Mouse (Mus musculus): ENCODE results near the gene Guca2b. TPM values are rescaled to one million over a fixed set of nuclear protein-coding genes. Genes with fewer than 3 reads are reported as not detected.

Guca2b gene
- polyA plus RNA-seq, 1 experiment = 2,057 TPM

- 88% methylated on average over 4 of the region's 4 CpGs for WGBS
- no peak for TF ChIP-seq CTCF (IDR thresholded peaks at IDR 0.05; ENCODE audit: extremely low read depth, insufficient read length, insufficient replicate concordance, low read depth, low read length)
- no peak for TF ChIP-seq POLR2A (IDR thresholded peaks at IDR 0.05; ENCODE audit: low read depth, low read length)
- Histone ChIP-seq H3K27ac (ENCODE audit: insufficient read depth, low read depth, low read length) (no peak overlapping the region), H3K36me3 (ENCODE audit: control insufficient read depth, insufficient read depth, low read length) (peaks cover 34% of the 10 kb centered on the region), H3K27me3 (ENCODE audit: control insufficient read depth, insufficient read depth, low read length) (no peaks in the 10 kb centered on the region), H3K4me1 (ENCODE audit: control insufficient read depth, insufficient read depth, insufficient read length, low read length) (peaks cover 12% of the 10 kb centered on the region; the same call in 1 of the 2 replicates), H3K4me3 (ENCODE audit: low read depth, low read length) (no peak overlapping the region)
These were observed 31.4 kb downstream of the Guca2b start for GRCm38 (mm10) chr4:119627317-119627716.

DNA sequence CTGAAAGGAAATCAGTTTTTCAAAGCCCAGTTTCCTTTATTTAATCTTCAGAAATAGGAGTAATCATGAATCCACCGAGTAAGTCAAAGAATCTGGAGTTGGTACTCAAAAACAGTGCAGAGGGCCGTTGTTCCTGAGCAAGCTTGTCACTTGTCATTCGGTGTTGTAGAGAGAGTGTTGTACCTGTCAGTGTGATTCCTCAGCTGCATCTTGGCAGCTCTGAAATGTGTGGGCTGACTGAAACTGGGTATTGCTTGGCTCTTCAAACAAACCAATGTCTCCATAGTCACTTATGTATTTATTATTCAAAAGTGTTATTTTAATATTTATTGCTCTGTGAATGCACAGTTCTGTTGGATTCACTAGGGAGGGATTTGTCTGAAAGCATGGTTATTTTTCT is 31.9 kb downstream of the Guca2b start:
- Histone ChIP-seq H3K4me1 (ENCODE audit: control insufficient read depth, insufficient read depth, insufficient read length, low read length) (peaks cover 9% of the 10 kb centered on the region; the same call in 1 of the 2 replicates), H3K4me3 (ENCODE audit: low read depth, low read length) (no peak overlapping the region), H3K27me3 (ENCODE audit: control insufficient read depth, insufficient read depth, low read length) (no peaks in the 10 kb centered on the region), H3K27ac (ENCODE audit: insufficient read depth, low read depth, low read length) (no peak overlapping the region), H3K36me3 (ENCODE audit: control insufficient read depth, insufficient read depth, low read length) (peaks cover 37% of the 10 kb centered on the region)
- TF ChIP-seq CTCF (IDR thresholded peaks at IDR 0.05; ENCODE audit: extremely low read depth, insufficient read length, insufficient replicate concordance, low read depth, low read length) (no peak), POLR2A (IDR thresholded peaks at IDR 0.05; ENCODE audit: low read depth, low read length) (no peak)
- WGBS = 87% methylated on average over 3 of the region's 3 CpGs

DNA sequence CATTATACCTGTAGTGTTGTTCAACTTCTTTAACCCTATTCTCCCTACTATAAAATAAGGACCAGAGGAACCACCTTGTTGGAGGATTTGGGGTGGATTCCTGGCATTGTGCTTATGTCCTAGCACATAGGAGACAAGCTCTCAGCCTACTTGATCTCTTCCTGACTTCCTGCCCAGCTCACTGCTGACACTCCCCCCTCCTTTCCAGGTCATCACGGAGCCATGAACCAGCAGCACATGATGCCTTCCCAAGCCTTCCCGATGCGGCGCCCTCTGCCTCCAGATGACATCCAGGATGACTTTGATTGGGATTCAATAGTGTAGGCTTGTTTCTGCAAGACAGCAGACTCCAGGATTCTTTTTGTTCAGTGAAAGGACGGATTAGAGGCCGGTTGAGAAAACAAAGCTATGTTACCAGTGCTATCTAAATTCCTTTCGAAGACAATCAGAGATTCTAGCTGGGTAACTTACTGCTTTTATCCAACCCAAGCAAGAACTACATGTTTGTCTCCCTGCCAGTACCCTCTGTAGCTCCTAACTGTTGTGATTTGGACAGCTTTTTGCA is 32.6 kb downstream of the Guca2b start:
- H3K36me3 ChIP-seq (ENCODE audit: control insufficient read depth, insufficient read depth, low read length) = peaks cover 42% of the 10 kb centered on the region
- H3K4me3 ChIP-seq (ENCODE audit: low read depth, low read length) = no peak overlapping the region
- no peak overlapping the region for H3K27ac ChIP-seq (ENCODE audit: insufficient read depth, low read depth, low read length)
- WGBS = 87% methylated on average over 7 of the region's 7 CpGs
- H3K27me3 ChIP-seq (ENCODE audit: control insufficient read depth, insufficient read depth, low read length) = no peaks in the 10 kb centered on the region
- no peak for TF ChIP-seq CTCF (IDR thresholded peaks at IDR 0.05; ENCODE audit: extremely low read depth, insufficient read length, insufficient replicate concordance, low read depth, low read length)
- peaks cover 4% of the 10 kb centered on the region; the same call in 1 of the 2 replicates for H3K4me1 ChIP-seq (ENCODE audit: control insufficient read depth, insufficient read depth, insufficient read length, low read length)

- Histone ChIP-seq H3K4me3 (ENCODE audit: low read depth, low read length) (no peak overlapping the region), H3K27me3 (ENCODE audit: control insufficient read depth, insufficient read depth, low read length) (no peaks in the 10 kb centered on the region), H3K4me1 (ENCODE audit: control insufficient read depth, insufficient read depth, insufficient read length, low read length) (peaks cover 6% of the 10 kb centered on the region; the same call in 1 of the 2 replicates), H3K36me3 (ENCODE audit: control insufficient read depth, insufficient read depth, low read length) (peaks cover 17% of the 10 kb centered on the region), H3K27ac (ENCODE audit: insufficient read depth, low read depth, low read length) (no peak overlapping the region)
- TF ChIP-seq CTCF (IDR thresholded peaks at IDR 0.05; ENCODE audit: extremely low read depth, insufficient read length, insufficient replicate concordance, low read depth, low read length) (no peak), POLR2A (IDR thresholded peaks at IDR 0.05; ENCODE audit: low read depth, low read length) (no peak)
- WGBS = 22% methylated on average over 4 of the region's 4 CpGs
These were observed 44.0 kb downstream of the Guca2b start for GRCm38 (mm10) chr4:119614724-119615123.

DNA sequence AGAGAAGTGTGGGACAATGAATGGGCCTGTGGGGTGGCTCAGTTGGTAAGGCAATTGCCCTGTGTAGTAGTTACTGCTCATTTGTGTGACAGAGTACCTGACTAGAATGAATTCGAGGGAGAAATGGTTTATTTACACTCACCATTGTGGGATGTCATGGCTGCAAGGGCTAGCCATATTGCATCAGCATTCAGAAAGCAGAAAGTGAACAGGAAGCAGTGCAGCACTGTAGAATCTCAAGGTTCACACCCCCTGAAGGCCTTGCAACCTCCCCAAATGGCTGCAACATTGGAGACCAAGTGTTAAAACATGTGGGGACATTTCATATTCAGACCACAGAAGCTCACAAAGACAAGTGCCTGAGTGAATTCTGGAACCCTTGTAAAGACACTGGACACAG is 44.7 kb downstream of the Guca2b start:
- Histone ChIP-seq H3K4me1 (ENCODE audit: control insufficient read depth, insufficient read depth, insufficient read length, low read length) (peaks cover 6% of the 10 kb centered on the region; the same call in 1 of the 2 replicates), H3K27ac (ENCODE audit: insufficient read depth, low read depth, low read length) (no peak overlapping the region), H3K4me3 (ENCODE audit: low read depth, low read length) (no peak overlapping the region), H3K27me3 (ENCODE audit: control insufficient read depth, insufficient read depth, low read length) (no peaks in the 10 kb centered on the region), H3K36me3 (ENCODE audit: control insufficient read depth, insufficient read depth, low read length) (peaks cover 12% of the 10 kb centered on the region)
- WGBS = 22% methylated on average over 1 of the region's 1 CpGs
- TF ChIP-seq POLR2A (IDR thresholded peaks at IDR 0.05; ENCODE audit: low read depth, low read length) (no peak), CTCF (IDR thresholded peaks at IDR 0.05; ENCODE audit: extremely low read depth, insufficient read length, insufficient replicate concordance, low read depth, low read length) (no peak)

GRCm38 (mm10) chr4:119609488-119609887 is 49.3 kb downstream of the Guca2b start:
- 87% methylated on average over 1 of the region's 1 CpGs for WGBS
- H3K4me3 ChIP-seq (ENCODE audit: low read depth, low read length) = no peak overlapping the region
- no peak for TF ChIP-seq POLR2A (IDR thresholded peaks at IDR 0.05; ENCODE audit: low read depth, low read length)
- TF ChIP-seq CTCF (IDR thresholded peaks at IDR 0.05; ENCODE audit: extremely low read depth, insufficient read length, insufficient replicate concordance, low read depth, low read length) = no peak
- no peak overlapping the region for H3K27ac ChIP-seq (ENCODE audit: insufficient read depth, low read depth, low read length)
- no peaks in the 10 kb centered on the region for H3K27me3 ChIP-seq (ENCODE audit: control insufficient read depth, insufficient read depth, low read length)
- H3K4me1 ChIP-seq (ENCODE audit: control insufficient read depth, insufficient read depth, insufficient read length, low read length) = peaks cover 6% of the 10 kb centered on the region; the same call in 1 of the 2 replicates
- H3K36me3 ChIP-seq (ENCODE audit: control insufficient read depth, insufficient read depth, low read length) = peaks cover 7% of the 10 kb centered on the region

Other genes with a start within 250 kb of the Guca2b start
- gene Ccdc30, start 243.4 kb downstream of the Guca2b start, polyA plus RNA-seq (2012; rRNA removed) = 0.10 and 0.13 TPM in 2 replicates
- gene Ppcs, start 236.5 kb downstream of the Guca2b start, polyA plus RNA-seq (2012; rRNA removed) = 13.9 and 24.7 TPM in 2 replicates
- 0.17 and 0.44 TPM in 2 replicates for gene Zmynd12, start 236.1 kb downstream of the Guca2b start, polyA plus RNA-seq (2012; rRNA removed)
- 0.20 and 0.24 TPM in 2 replicates for gene Rimkla, start 166.3 kb downstream of the Guca2b start, polyA plus RNA-seq (2012; rRNA removed)
- gene Foxj3, start 122.0 kb downstream of the Guca2b start, polyA plus RNA-seq (2012; rRNA removed) = 6.7 and 19.0 TPM in 2 replicates
- 2.4 and 3.1 TPM in 2 replicates for gene Frg2f1, start 119.4 kb downstream of the Guca2b start, polyA plus RNA-seq (2012; rRNA removed)
- gene Guca2a, start 21.2 kb downstream of the Guca2b start, polyA plus RNA-seq (2012; rRNA removed) = 58.4 and 1,324 TPM in 2 replicates
- 3.1 and 3.3 TPM in 2 replicates for gene Hivep3, start 74.8 kb upstream of the Guca2b start, polyA plus RNA-seq (2012; rRNA removed)